Mouse (Mus musculus) layer of hippocampus, postnatal 36 days (tissue): Measurements from ENCODE around the gene Pcsk4. TPM values are rescaled to one million over a fixed set of nuclear protein-coding genes. Genes with fewer than 3 reads are reported as not detected.

Experiments used
- DNase-seq, 2 experiments: peaks; one replicate each; pipeline ENCODE4 v3.0.0; 2022
- total RNA-seq, 2 experiments: library from RNA; stranded (reverse); gene quantifications; 2 replicates each; pipeline ENCODE4 v1.2.3; 2021

Gene Pcsk4
- total RNA-seq, 2 experiments from 2014 or later = 2.2 to 2.6 TPM

- no peak for DNase-seq
Measured at GRCm38 (mm10) chr10:80296824-80297223, 32.5 kb downstream of the Pcsk4 start.

DNA sequence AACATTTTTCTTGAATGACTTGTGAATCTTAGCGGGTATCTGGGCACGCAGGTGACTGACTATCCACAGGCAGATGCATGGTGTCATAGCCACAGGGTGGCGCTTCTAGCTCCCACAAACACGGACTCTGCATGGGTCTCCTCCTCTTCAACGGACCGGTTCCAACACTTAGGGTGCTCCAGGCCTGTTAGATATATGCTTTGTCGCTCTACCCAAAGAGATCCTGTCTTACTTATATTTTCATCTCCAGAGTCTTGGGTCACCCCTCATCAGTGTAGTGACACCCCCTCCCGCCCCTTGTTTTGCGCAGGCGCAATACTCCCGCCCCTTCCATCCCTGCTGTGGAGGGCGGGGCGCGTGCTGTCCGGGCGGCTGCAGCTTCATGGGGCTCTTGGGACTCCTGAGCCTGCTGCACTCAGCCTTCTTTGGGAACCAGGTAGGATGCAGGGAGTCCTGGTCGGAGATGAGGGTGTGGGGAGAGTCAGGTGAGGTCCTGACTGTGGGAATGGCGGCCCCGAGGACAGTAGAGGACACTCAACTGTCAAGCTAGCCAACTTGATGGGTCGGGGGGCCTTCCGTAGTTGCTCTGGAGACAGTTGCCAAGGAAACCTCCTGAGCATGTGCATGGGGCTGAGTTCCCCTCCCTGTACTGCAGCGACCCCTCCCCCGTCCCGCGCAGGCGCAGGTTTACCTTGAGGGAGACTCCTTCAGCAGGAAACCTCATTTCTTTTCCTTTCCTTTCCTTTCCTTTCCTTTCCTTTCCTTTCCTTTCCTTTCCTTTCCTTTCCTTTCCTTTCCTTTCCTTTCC is 33.5 kb downstream of the Pcsk4 start, which contains the start of gene Apc2:
TSS of gene Apc2 (plus strand) at position 360 of the 808 bp plus-strand sequence.
- peak; percentile 81 to 82 for DNase-seq

GRCm38 (mm10) chr10:80294788-80295303 is 34.5 kb downstream of the Pcsk4 start:
- DNase-seq = no peak

- DNase-seq = no peak
Measured at GRCm38 (mm10) chr10:80294311-80294710, 35.0 kb downstream of the Pcsk4 start.

- DNase-seq = no peak
Measured at GRCm38 (mm10) chr10:80293325-80293724, 36.0 kb downstream of the Pcsk4 start.

DNA sequence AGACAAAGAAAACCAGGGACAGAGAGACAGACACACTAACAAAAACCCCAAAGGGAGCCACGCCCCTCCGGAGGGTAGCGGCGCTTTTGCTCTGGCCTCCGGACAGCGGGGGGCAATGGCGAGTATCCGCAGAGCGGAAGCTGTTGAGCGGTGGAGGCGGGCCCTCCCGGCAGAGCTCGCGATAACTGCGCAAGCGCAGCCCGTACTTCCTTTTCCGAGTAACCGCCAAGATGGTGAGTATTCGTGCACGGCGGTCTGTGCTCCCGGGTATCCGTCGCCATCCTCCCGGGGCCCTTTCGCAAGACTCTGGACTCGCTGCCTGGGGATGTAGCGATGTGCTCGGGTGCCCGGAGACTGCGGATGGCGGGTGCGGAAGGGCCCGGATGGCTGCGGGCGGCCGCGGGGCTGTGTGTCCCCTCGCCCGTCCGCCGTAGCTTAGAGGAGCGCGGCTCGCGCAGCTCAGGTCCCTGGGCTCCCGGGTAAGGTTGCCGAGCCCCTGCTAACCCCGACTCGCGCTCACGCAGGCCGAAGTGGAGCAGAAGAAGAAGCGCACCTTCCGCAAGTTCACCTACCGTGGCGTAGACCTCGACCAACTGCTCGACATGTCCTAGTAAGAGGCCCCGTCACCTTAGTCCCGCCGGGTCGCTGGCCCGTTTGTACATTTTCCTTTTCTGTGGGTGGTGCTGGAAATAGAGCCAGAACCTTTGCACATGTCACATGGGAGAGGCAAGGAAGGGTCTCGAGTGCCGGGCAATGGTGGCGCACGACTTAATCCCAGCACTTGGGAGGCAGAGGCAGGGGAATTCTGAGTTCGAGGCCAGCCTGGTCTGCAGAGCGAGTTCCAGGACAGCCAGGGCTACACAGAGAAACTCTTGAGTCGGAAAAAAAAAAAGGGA is 36.8 kb downstream of the Pcsk4 start, which contains the start of gene Rps15:
TSS of gene Rps15 (plus strand) at position 203 of the 896 bp plus-strand sequence.
- peak; percentile 89 to 92 for DNase-seq

DNA sequence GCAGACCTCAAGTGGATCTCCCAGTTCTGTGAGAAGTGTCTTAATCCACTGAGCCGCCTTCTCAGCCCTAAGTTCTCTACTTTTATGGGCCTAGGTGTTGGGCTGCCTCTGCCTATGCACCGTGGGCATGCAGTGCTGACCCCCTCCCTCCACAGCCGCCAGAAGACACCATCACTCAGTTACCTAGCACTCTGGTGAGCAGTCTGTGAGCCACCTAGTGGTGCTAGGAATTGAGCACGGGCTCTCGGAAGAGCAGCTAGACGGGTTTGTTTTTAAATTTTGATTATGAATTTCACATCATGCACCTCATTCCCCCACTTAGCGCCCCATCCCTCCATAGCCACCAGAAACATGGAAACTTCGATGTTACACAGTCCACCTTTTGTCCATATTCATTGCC is 40.6 kb downstream of the Pcsk4 start:
- DNase-seq = no peak

DNA sequence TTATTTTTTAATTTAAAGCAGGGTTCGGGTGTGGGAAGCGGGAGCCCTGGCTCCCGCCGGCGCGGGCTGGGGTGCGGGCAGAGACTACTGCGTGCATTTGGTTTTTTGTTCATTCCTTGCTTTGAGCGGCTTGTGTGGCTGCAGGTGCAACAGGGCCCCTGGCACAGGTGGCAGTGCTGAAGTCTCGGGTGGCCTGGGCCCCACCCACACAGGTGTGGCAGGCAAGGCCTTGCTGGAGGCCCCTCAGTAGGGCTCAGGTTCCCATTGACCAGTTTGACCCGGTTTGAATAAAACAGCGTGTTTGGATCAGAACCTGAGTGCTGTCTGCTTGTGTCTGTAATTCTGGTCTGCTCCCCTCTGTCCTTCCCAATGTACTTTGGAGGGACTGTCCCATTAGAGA is 41.2 kb downstream of the Pcsk4 start:
- DNase-seq = no peak

GRCm38 (mm10) chr10:80285222-80286070 is 43.9 kb downstream of the Pcsk4 start:
- no peak for DNase-seq

DNA sequence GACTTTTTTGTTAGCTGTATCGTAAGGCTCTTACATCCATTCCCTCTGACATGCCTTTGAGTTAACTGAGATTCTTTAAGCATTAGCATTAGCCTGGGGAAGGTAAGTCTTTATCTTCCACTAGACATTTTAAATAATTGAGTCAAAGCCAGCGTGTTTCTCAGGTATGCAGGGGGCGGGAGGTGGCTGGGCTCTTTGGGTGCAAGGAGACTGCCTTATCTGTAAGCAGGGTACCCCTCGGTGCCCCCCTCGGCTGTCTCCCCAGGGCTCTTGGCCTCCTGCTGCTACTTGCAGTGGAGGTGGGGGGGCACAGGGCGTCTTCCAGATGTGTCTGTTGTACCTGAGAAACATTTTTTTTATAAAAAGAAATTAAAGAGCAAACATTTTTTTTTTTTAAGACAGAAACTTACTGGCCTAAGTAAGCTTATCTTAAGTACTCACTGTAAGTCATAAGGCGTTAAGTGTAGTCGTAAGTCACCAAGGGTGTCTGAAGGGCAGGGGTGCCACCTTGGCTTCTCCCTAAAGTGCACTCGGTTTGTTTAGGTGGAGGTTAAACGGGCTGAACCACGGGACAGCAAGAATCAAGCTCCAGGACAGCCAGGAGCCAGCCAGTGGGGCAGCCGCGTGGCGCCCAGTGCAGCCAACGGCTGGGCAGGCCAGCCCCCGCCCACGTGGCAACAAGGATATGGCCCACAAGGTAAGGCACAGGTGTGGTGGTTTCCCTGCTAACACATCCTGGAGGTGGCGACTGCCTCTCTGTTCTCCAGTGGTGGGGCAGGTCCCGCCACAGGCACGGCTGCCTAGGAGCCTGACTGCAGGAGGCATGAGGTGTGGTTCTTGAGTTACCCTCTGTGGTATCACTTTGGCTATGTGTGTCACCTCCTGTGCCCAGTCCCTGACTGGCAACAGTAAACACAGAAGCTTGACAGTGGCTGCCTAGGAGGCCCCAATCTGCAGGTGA is 46.5 kb downstream of the Pcsk4 start:
- DNase-seq = no peak

GRCm38 (mm10) chr10:80281921-80282371 is 47.4 kb downstream of the Pcsk4 start:
- no peak for DNase-seq

- DNase-seq = no peak
Measured at GRCm38 (mm10) chr10:80281304-80281703, 48.0 kb downstream of the Pcsk4 start.

GRCm38 (mm10) chr10:80279273-80279672 is 50.0 kb downstream of the Pcsk4 start:
- DNase-seq = no peak

DNA sequence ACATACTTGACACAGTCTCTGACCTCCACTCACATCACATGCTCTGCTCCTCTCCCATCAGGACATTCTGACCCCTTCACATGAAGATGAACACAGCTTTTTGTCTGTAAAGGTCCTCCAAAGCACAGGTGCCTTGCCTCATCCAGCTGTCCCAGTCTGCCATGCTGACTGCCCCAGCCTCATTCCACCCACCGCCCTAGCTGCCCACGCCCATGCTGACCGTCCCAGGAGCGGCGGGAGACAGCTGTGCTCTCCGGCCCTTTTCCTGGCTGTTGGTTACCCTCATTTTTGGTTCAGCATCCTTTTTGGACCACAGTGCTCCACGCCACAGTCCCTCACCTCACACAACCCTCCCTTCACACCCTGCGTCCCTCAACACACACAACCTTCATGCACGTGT is 50.9 kb downstream of the Pcsk4 start:
- DNase-seq = no peak

GRCm38 (mm10) chr10:80276238-80276637 is 53.1 kb downstream of the Pcsk4 start:
- no peak for DNase-seq

DNA sequence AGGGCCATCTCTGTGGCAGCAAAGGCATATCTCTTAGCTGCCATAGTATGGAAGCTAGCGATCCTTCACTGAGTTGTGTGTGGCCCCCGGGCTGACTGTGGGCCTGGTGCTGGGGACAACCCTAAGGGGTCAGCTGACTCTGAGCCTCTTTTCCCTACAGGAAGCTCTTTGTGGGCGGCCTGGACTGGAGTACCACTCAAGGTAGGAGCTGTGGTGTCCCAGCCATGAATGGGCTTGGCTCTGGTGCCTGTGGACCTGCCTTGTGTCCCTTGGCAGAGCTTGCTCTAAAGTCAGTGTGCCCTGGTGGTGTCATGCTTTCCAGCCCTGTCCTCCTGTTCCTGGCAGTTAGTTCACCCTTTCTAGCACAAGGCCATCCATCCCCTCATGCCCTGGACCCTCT is 55.5 kb downstream of the Pcsk4 start:
- DNase-seq = no peak

- DNase-seq = no peak
Measured at GRCm38 (mm10) chr10:80271870-80272585, 57.3 kb downstream of the Pcsk4 start.
